Mouse (Mus musculus) macrophage (primary cell): Measurements from ENCODE around the gene Aars. TPM values are rescaled to one million over a fixed set of nuclear protein-coding genes. Genes with fewer than 3 reads are reported as not detected.
"Not testable (repeated sequence)": the region's sequence is repeated elsewhere in the genome, so short reads cannot be mapped to it uniquely, and the experiment has no call there.

ENCODE experiments used
- H3K27ac ChIP-seq: fragments of 350-480 bp; formaldehyde crosslinking; 2 replicates; pipeline ENCODE4 v1.9.0; 2021
- H3K36me3 ChIP-seq: fragments of 350-480 bp; formaldehyde crosslinking; 2 replicates; pipeline ENCODE4 v1.9.0; 2021; ENCODE audit errors: inconsistent target
- H3K4me3 ChIP-seq: fragments of 350-480 bp; formaldehyde crosslinking; 2 replicates; pipeline ENCODE4 v1.9.0; 2021; ENCODE audit errors: inconsistent target
- H3K79me2 ChIP-seq: fragments of 350-480 bp; formaldehyde crosslinking; 2 replicates; pipeline ENCODE4 v1.9.0; 2021; ENCODE audit errors: inconsistent target
- WGBS: methylation state at CpG from one replicate; pipeline ENCODE4 v1.1.7; 2026; ENCODE audit warnings: inconsistent platforms; ENCODE audit not compliant: missing documents; 5-methylcytosine and 5-hydroxymethylcytosine counted together
- polyA plus RNA-seq: library from polyadenylated mRNA; stranded (reverse); fragments of 250-400 nt; gene quantifications from 3 replicates; pipeline ENCODE4 v1.2.4, GENCODE M21; 2018; ENCODE audit warnings: inconsistent platforms
- total RNA-seq, 78 experiments: library from RNA; depleted of rRNA; stranded (reverse); fragments of 250-400 nt; gene quantifications; 1 replicate in 9 of 78; 2 replicates in 24 of 78; 3 replicates in 43 of 78; 4 replicates in 2 of 78; pipeline ENCODE4 v1.2.4; 2018; ENCODE audit warnings: inconsistent platforms in 56 of 78

Gene Aars
- total RNA-seq (2018; cell fraction: chromatin; rRNA removed): 100 to 1,000 TPM in 9 of 26 experiments, 10 to 100 TPM in 17; 16.2 to 132 (median 58.6) TPM
- 100 to 1,000 TPM in 10 of 26 experiments, 10 to 100 TPM in 16; 28.2 to 129 (median 68.6) TPM for total RNA-seq (2018; cell fraction: cytosol; rRNA removed)
- 100 to 1,000 TPM in 12 of 26 experiments, 10 to 100 TPM in 14; 21.4 to 164 (median 69.5) TPM for total RNA-seq (2018; cell fraction: nucleus; rRNA removed)
- polyA plus RNA-seq: 31.7 to 55.1 TPM (median 47.7 TPM) in 3 replicates

- Histone ChIP-seq H3K79me2 (peaks cover 31% of the 10 kb centered on the region), H3K27ac (peak within 1 kb of the TSS; percentile 84), H3K36me3 (peaks cover 16% of the 10 kb centered on the region), H3K4me3 (peak within 1 kb of the TSS; percentile 89)
- 97% methylated on average over 7 of the region's 7 CpGs for WGBS
These were observed at the start of gene Aars for GRCm38 (mm10) chr8:111032916-111033315. Gene Aars, plus strand, starts transcription at chr8:111033144.

GRCm38 (mm10) chr8:110987805-110988744 is 44.9 kb upstream of the Aars start:
- 25% methylated on average over 8 of the region's 8 CpGs for WGBS

DNA sequence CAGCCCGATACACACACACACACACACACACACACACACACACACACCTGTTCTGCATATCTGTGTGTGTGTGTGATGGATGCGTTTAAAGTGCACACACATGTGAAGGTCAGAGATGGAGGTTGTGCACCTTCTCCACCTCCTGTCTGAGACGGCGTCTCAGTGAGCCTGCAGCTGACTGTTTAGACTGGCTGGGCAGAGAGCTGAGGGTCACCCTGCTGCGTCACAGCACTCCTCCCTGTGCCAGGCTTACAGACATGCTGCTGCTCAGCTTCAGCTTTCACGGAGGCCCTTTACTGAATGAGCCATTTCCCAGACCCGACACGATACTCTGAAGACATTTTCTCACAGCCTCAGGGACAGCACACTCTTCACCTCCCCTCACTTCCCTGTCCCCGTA is 42.9 kb upstream of the Aars start:
- Histone ChIP-seq H3K79me2 (peaks cover 30% of the 10 kb centered on the region), H3K27ac (no peak overlapping the region), H3K4me3 (no peak overlapping the region), H3K36me3 (peaks cover 55% of the 10 kb centered on the region; the same call in 1 of the 2 replicates)
- 93% methylated on average over 9 of the region's 9 CpGs for WGBS

More at GRCm38 (mm10) chr8:110987805-110988744, 44.9 kb upstream of the Aars start:
- peaks cover 11% of the 10 kb centered on the region; the same call in 1 of the 2 replicates for H3K79me2 ChIP-seq
- no peak overlapping the region for H3K27ac ChIP-seq
- H3K36me3 ChIP-seq: peaks cover 74% of the 10 kb centered on the region
- no peak overlapping the region for H3K4me3 ChIP-seq

DNA sequence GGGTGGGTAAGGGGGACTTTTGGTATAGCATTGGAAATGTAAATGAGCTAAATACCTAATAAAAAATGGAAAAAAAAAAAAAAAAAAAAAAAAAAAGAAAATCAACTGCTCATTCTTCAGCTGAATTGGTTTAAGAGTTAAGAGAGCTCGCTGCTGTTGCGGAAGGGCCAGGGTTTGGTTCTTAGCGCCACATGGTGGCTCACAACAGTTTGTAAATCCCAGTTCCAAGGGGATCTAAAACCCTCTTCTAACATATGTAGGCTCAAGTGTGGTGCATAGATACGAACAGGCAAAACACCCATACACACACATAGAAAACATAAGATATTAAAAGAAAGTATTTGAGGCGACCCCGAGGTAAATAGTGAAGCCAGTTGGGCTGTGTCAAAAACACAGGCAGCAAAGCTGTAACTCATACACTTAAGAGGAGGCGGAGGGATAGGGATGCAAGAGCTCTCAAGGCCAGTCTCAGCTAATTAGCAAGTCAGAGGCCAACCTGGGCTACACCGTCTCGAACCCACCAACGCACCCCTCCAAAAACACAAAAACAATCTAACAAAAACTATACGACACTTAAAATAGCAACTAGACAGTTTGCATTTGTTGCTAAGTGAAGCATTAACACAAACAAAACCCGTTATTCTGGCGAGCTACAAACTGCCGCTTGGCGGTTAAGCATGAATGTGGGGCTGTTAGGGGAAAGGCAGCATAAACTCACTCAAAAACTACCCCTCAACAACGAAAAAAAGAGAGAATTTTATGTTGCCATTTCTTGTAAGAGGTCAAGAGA is 36.1 kb upstream of the Aars start:
- H3K36me3 ChIP-seq: 0 out of 2 replicates have a peak, but pooled peaks cover 5% of the 10 kb centered on the region
- WGBS: 31% methylated on average over 16 of the region's 16 CpGs
- peak overlapping the region; percentile 96 for H3K4me3 ChIP-seq
- peak overlapping the region; percentile 37 for H3K27ac ChIP-seq
- peaks cover 54% of the 10 kb centered on the region for H3K79me2 ChIP-seq

DNA sequence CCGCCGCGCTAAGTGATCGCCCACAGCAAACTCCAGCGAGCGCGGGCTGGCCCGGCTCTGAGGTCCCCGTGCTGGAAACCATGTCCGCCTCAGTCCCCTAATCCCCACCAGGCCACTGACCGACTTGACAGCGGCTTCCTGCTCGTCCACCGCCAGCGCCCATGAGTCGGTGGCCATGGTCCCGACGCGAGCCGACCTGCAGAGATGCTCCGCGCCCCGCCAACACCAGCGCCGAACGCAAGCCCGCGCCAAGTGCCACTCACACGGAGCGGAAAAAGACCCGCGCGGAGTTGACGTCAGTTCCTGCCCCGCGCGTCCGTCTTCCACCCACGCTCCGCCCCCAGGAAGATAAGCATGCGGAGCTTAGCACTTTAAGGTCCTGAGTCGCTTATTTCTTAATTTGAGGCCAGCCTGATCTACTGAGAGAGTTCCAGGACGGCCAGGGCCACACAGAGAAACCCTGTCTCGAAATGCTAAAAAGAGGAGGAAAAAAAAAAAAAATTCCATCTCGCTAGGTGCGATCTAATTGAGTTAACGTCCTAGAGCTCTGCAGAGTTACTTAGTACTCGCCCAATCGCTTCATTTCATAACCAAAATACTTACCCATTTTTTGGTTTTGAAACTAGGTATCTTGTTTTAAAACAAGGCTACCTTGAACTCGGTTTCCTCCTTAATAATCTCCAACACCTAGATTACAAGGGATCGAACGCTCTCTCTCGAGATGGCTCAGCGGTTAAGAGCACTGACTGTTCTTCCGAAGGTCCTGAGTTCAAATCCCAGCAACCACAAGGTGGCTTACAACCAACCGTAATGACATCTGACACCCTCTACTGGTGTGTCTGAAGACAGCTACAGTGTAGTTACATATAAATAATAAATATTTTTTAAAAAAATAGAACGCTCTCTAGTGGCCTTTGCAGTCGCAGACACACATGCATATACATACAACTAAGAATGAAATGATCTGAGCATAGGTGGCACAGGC is 35.1 kb upstream of the Aars start, which contains the start of gene Ddx19a:
TSS of gene Ddx19a (minus strand) at position 254 of the 985 bp plus-strand sequence.
- H3K36me3 ChIP-seq: no peaks in the 10 kb centered on the region
- peaks cover 46% of the 10 kb centered on the region for H3K79me2 ChIP-seq
- H3K27ac ChIP-seq: peak within 1 kb of the TSS; percentile 67
- WGBS: 4% methylated on average over 58 of the region's 58 CpGs
- H3K4me3 ChIP-seq: peak within 1 kb of the TSS; percentile 96

GRCm38 (mm10) chr8:111010230-111010991 is 22.5 kb upstream of the Aars start:
- H3K27ac ChIP-seq, H3K4me3 ChIP-seq, H3K79me2 ChIP-seq: not testable (repeated sequence)
- WGBS: 100% methylated on average over 1 of the region's 10 CpGs
- peaks cover 49% of the 10 kb centered on the region for H3K36me3 ChIP-seq

- not testable (repeated sequence) for H3K4me3 ChIP-seq, H3K27ac ChIP-seq, H3K36me3 ChIP-seq
- H3K79me2 ChIP-seq: peaks cover 15% of the 10 kb centered on the region; the same call in 1 of the 2 replicates
- no CpG with 5 or more reads among the region's 2 CpGs for WGBS
These were observed 6.3 kb upstream of the Aars start for GRCm38 (mm10) chr8:111026609-111027008.

- Histone ChIP-seq H3K36me3 (no peaks in the 10 kb centered on the region), H3K27ac (0 out of 2 replicates have a peak overlapping the region, but pooled peaks have one; percentile 18), H3K79me2 (peaks cover 15% of the 10 kb centered on the region; the same call in 1 of the 2 replicates), H3K4me3 (peak overlapping the region; percentile 72)
- 1% methylated on average over 29 of the region's 31 CpGs for WGBS
These were observed 5.5 kb upstream of the Aars start for GRCm38 (mm10) chr8:111027391-111027937.

- WGBS: 37% methylated on average over 4 of the region's 4 CpGs
- H3K4me3 ChIP-seq: peak overlapping the region; percentile 21
- H3K36me3 ChIP-seq: no peaks in the 10 kb centered on the region
- no peak overlapping the region for H3K27ac ChIP-seq
- peaks cover 22% of the 10 kb centered on the region for H3K79me2 ChIP-seq
These were observed 3.4 kb upstream of the Aars start for GRCm38 (mm10) chr8:111029589-111029988.

- 74% methylated on average over 6 of the region's 6 CpGs for WGBS
- peak overlapping the region; percentile 21 for H3K4me3 ChIP-seq
- H3K27ac ChIP-seq: no peak overlapping the region
These were observed 2.9 kb upstream of the Aars start for GRCm38 (mm10) chr8:111030045-111030444.

DNA sequence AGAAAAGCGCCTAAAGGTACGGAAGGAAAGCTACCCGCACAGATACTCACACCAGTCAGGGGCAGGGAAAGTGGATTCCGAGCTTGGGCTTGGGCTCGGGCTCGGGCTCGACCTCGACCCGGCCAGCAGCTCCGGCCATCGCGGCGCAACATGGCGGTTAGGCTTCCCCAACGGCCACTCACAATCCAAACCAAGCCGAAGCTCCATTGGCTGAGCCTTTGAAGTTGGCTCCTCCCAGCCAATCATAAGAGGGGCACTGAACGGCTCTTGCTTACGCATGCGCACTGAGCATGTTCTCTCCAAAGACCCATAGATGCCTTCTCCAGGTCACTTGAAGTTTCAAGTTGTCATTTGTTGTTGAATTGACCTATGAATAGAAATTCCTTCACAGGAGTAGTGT is 1.4 kb upstream of the Aars start, which contains the start of gene Ddx19b:
TSS of gene Ddx19b (minus strand) at position 180 of the 400 bp plus-strand sequence.
- Histone ChIP-seq H3K4me3 (no peak within 1 kb of the TSS), H3K27ac (no peak within 1 kb of the TSS), H3K79me2 (peaks cover 27% of the 10 kb centered on the region), H3K36me3 (peaks cover 2% of the 10 kb centered on the region; the same call in 1 of the 2 replicates)
- 99% methylated on average over 17 of the region's 19 CpGs for WGBS

More at GRCm38 (mm10) chr8:111030045-111030444, 2.9 kb upstream of the Aars start:
- Histone ChIP-seq H3K36me3 (no peaks in the 10 kb centered on the region), H3K79me2 (peaks cover 26% of the 10 kb centered on the region)

DNA sequence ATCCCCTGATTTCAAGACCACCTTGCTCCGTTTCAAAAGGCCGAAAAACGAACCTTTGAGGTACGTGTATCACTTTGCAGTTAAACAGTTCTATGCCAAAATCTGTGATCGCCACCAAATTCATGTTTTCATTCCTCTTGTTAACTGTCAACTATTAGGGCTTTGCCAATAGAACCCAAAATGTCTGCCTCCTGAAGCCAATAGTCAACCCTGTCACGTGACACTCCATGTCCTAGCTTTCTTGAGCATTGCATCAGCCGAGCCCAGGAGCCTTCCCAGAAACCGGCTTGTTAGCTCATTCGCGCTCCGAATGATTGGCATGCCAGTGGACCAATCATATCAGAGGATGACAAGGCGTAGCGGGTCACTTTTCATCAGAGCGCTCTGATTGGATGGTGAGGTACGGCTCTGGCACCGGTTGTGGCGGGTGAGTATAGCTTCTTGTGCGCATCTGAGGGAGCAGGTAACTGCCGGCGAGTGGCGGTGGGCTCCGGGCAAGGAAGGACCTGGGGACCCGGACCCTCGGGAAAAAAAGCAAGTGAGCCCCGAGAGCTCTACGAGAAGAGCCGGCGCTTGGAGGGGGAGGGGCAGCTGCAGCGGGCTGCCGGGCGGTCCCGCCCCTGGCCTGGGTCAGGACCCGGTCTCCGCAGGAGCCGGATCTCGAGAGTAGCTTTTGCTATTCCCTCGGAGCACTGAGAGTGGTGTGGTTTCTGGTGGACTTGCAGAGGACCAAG is 705 bp downstream of the Aars start:
- WGBS: 12% methylated on average over 37 of the region's 37 CpGs
- H3K79me2 ChIP-seq: peaks cover 31% of the 10 kb centered on the region
- H3K27ac ChIP-seq: peak overlapping the region; percentile 84
- H3K36me3 ChIP-seq: peaks cover 23% of the 10 kb centered on the region
- peak overlapping the region; percentile 89 for H3K4me3 ChIP-seq
